Mouse (Mus musculus) embryonic facial prominence, embryonic 11.5 days (tissue): Measurements from ENCODE around the gene Tmem127. TPM values are rescaled to one million over a fixed set of nuclear protein-coding genes. Genes with fewer than 3 reads are reported as not detected.
"Not testable (repeated sequence)": the region's sequence is repeated elsewhere in the genome, so short reads cannot be mapped to it uniquely, and the experiment has no call there.

Experiments
- ATAC-seq: fragments of 200-750 bp; cut with Nextera tagmentation; replicated peaks from 2 replicates; pipeline ENCODE4 v1.8.0; 2017; ENCODE audit warnings: low read depth; ENCODE audit not compliant: insufficient number of reproducible peaks, low FRiP score, low TSS enrichment
- DNase-seq: peaks from one replicate; pipeline ENCODE4 v3.0.0-alpha.2; 2015; ENCODE audit warnings: low spot score
- H3K27ac ChIP-seq: fragments of 300-500 bp; sonication (generic); replicated peaks from 2 replicates; pipeline ENCODE4 v1.5.1; 2014; ENCODE audit warnings: mild to moderate bottlenecking, low read depth, low read length, control low read depth
- H3K27me3 ChIP-seq: fragments of 300-500 bp; sonication (generic); 2 replicates; pipeline ENCODE4 v1.6.1; 2014; ENCODE audit warnings: mild to moderate bottlenecking, low read length, moderate library complexity, mixed read lengths; ENCODE audit not compliant: control insufficient read depth, insufficient read depth
- H3K36me3 ChIP-seq: fragments of 300-500 bp; sonication (generic); replicated peaks from 2 replicates; pipeline ENCODE4 v1.6.1; 2014; ENCODE audit warnings: low read depth, mild to moderate bottlenecking, low read length, moderate library complexity, mixed read lengths; ENCODE audit not compliant: control insufficient read depth, insufficient read depth
- H3K4me1 ChIP-seq: fragments of 300-500 bp; sonication (generic); 2 replicates; pipeline ENCODE4 v1.6.1; 2014; ENCODE audit warnings: low read length, mixed read lengths; ENCODE audit not compliant: control insufficient read depth, insufficient read depth
- H3K4me2 ChIP-seq: fragments of 300-500 bp; sonication (generic); 2 replicates; pipeline ENCODE4 v1.6.1; 2014; ENCODE audit warnings: low read depth, mild to moderate bottlenecking, control low read depth, low read length, moderate library complexity
- H3K4me3 ChIP-seq: fragments of 300-500 bp; sonication (generic); 2 replicates; pipeline ENCODE4 v1.5.1; 2014; ENCODE audit warnings: low read depth, low read length, control low read depth
- H3K9ac ChIP-seq: fragments of 300-500 bp; sonication (generic); replicated peaks from 2 replicates; pipeline ENCODE4 v1.6.1; 2014; ENCODE audit warnings: mild to moderate bottlenecking, control low read depth, low read length
- H3K9me3 ChIP-seq: fragments of 300-500 bp; sonication (generic); replicated peaks from 2 replicates; pipeline ENCODE4 v1.6.1; 2016; ENCODE audit warnings: mild to moderate bottlenecking, low read length, inconsistent platforms, mixed read lengths; ENCODE audit not compliant: control insufficient read depth
- WGBS: fragments of 180-500 bp; shearing (Covaris S2); extraction: QIAGEN DNeasy Blood & Tissue Kit; methylation state at CpG from one replicate; pipeline ENCODE4 v1.1.7; 2014; 5-methylcytosine and 5-hydroxymethylcytosine counted together
- polyA plus RNA-seq: library from polyadenylated mRNA; unstranded; fragments of >200 nt; fragmentation: Nextera tagmentation; extraction: Ambion mirVana; gene quantifications from 2 replicates; pipeline ENCODE4 v1.2.1, GENCODE M21; 2014

The Tmem127 gene
- polyA plus RNA-seq, 1 experiment from 2014 or later: 20.7 TPM

DNA sequence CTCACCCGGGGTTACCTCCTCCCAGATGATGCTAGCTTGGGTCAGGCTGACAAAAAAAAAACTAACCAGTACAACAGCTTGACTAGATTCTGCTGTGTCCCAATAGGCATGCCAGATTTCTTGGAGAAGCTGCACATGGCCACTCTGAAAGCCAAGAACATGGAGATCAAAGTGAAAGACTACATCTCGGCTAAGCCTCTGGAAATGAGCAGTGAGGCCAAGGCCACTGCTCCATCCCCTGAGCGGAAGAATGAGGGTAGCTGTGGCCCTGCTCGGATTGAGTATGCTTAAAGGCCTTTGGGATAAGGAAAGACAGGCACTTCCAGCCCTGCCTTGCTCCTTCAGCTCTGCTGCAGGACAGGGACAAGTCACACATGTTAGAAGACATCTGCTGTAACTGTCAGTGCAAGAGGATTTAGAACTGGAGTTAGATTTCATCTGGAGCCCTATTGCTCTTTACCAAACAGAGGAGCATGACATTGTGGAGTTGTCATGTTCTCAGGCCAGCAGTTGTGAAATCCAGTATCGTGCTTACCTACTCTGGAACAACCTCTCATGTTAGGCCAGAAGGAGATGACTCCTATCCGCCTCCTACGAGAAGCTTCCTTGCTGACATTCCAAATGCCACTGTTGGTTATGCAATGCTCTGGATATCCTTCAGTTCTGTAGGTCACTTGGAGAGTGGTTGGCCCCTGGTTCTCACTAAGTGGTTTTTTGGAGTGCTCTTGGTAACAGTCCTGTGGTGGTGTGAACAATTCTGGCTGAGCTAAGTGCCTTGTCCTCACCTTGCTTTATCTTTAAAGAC, 49.5 kb downstream of the Tmem127 start:
- 94% methylated on average over 7 of the region's 7 CpGs for WGBS
- Histone ChIP-seq H3K36me3 (peaks cover 4% of the 10 kb centered on the region), H3K27ac (no peak overlapping the region), H3K4me3 (no peak overlapping the region), H3K9ac (no peak overlapping the region), H3K4me2 (no peak overlapping the region), H3K27me3 (no peaks in the 10 kb centered on the region), H3K4me1 (no peaks in the 10 kb centered on the region), H3K9me3 (no peaks in the 10 kb centered on the region)
- ATAC-seq: no peak
- no peak for DNase-seq

DNA sequence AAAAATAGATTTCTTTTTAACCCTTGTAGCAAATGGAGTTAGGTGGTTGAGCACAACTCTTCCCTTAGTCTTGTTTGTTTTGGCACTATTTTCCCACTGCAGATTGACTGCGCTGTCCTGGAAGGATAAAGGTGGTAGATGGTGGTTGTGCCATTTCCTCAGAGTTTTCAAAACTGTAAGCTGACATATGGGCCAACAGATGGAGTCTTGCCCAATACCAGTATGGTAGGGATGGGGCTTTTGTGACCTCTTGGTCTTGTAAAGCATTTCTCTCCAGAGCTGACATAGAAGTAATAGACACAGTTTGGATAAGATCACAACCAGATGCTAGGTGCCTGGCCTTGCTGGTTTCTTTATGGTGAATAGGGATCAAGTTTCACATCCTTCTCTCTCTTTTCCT, 50.3 kb downstream of the Tmem127 start:
- DNase-seq (peak; percentile 30), ATAC-seq (no peak)
- H3K9me3 ChIP-seq: no peaks in the 10 kb centered on the region
- H3K4me2 ChIP-seq: no peak overlapping the region
- H3K27ac ChIP-seq: no peak overlapping the region
- WGBS: 91% methylated on average over 1 of the region's 1 CpGs
- no peaks in the 10 kb centered on the region for H3K4me1 ChIP-seq
- H3K4me3 ChIP-seq: no peak overlapping the region
- no peak overlapping the region for H3K9ac ChIP-seq
- no peaks in the 10 kb centered on the region for H3K27me3 ChIP-seq
- peaks cover 3% of the 10 kb centered on the region for H3K36me3 ChIP-seq

DNA sequence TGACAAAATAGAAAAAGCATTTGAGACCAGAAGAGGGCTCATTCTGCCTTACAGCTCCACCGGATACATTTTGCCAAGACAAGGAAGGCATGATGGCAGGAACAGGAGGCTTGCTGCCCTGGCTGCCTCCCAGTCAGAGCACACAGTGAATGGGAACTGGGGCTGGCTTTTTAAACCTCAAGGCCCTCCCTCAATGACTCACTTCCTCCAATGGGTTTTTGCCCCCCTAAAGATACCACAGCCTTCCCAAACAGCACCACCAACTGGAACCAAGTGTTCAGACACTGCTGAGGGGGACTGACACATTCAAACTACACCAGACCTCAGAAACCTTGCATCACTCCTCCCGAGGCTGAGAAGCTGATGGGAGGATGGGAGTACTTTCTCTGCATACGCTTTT, 53.0 kb downstream of the Tmem127 start:
- Histone ChIP-seq H3K4me2 (no peak overlapping the region), H3K4me1 (no peaks in the 10 kb centered on the region), H3K9ac (no peak overlapping the region), H3K4me3 (no peak overlapping the region), H3K36me3 (peaks cover 3% of the 10 kb centered on the region; the same call in 1 of the 2 replicates), H3K9me3 (no peaks in the 10 kb centered on the region), H3K27ac (no peak overlapping the region), H3K27me3 (no peaks in the 10 kb centered on the region)
- 79% methylated on average over 3 of the region's 3 CpGs for WGBS
- no peak for ATAC-seq
- DNase-seq: no peak

GRCm38 (mm10) chr2:127301883-127302282, 54.2 kb downstream of the Tmem127 start:
- DNase-seq (no peak), ATAC-seq (no peak)
- Histone ChIP-seq H3K4me3 (no peak overlapping the region), H3K9me3 (no peaks in the 10 kb centered on the region), H3K27ac (no peak overlapping the region), H3K27me3 (no peaks in the 10 kb centered on the region), H3K4me1 (no peaks in the 10 kb centered on the region), H3K36me3 (peaks cover 3% of the 10 kb centered on the region; the same call in 1 of the 2 replicates), H3K4me2 (no peak overlapping the region), H3K9ac (no peak overlapping the region)
- WGBS: 96% methylated on average over 3 of the region's 3 CpGs

- not testable (repeated sequence) for H3K9ac ChIP-seq, H3K27me3 ChIP-seq, H3K27ac ChIP-seq, ATAC-seq, H3K4me3 ChIP-seq, H3K4me2 ChIP-seq, H3K36me3 ChIP-seq, H3K4me1 ChIP-seq, H3K9me3 ChIP-seq, DNase-seq
- 90% methylated on average over 4 of the region's 4 CpGs for WGBS
These were observed 56.5 kb downstream of the Tmem127 start for GRCm38 (mm10) chr2:127304192-127304591.

- no peak overlapping the region for H3K4me3 ChIP-seq
- no peaks in the 10 kb centered on the region for H3K4me1 ChIP-seq
- H3K36me3 ChIP-seq: no peaks in the 10 kb centered on the region; the same call in 1 of the 2 replicates
- DNase-seq (no peak), ATAC-seq (no peak)
- no peaks in the 10 kb centered on the region for H3K27me3 ChIP-seq
- H3K9ac ChIP-seq: no peak overlapping the region
- 81% methylated on average over 3 of the region's 3 CpGs for WGBS
- H3K9me3 ChIP-seq: no peaks in the 10 kb centered on the region
- H3K27ac ChIP-seq: no peak overlapping the region
- H3K4me2 ChIP-seq: no peak overlapping the region
These were observed 57.0 kb downstream of the Tmem127 start for GRCm38 (mm10) chr2:127304609-127305210.

DNA sequence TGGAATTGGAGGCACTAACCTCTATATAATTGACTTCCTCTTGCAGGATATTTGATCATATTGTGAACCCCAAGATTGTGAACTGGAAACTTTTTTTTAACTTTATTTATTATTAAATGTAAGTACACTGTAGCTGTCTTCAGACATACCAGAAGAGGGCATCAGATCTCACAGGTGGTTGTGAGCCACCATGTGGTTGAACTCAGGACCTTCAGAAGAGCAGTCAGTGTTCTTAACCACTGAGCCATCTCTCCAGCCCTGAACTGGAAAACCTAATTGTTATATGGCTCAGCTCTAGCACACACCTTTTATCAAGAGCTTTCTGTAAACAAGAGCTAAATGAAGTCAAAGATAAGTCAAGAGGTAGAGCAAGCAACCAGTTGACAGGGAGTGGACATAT, 58.4 kb downstream of the Tmem127 start:
- H3K9me3 ChIP-seq: no peaks in the 10 kb centered on the region
- H3K36me3 ChIP-seq: no peaks in the 10 kb centered on the region
- DNase-seq: no peak
- H3K4me3 ChIP-seq: no peak overlapping the region
- H3K27ac ChIP-seq: no peak overlapping the region
- no peak overlapping the region for H3K9ac ChIP-seq
- no peaks in the 10 kb centered on the region for H3K4me1 ChIP-seq
- no peaks in the 10 kb centered on the region for H3K27me3 ChIP-seq
- H3K4me2 ChIP-seq: no peak overlapping the region
- no peak for ATAC-seq

DNA sequence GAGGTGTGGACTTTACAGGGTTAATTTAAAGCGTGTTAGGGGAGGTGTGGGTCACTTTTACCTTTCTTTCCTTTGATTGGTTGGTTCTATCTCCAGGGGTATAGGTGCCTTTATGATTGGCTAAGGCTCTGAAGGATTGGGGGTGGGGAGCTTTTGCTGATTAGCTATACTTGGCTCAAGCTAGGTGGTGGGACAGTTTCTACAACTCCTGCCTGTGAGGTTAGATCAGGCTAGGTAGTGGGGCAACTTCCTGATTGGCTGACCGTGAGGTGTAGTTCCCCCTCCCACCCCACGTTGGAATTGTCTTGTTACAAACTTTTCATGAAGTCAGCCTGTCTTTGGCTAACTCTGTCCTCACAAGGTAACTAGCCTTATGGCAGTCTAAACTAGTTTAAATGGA, 59.5 kb downstream of the Tmem127 start:
- Histone ChIP-seq H3K27ac (no peak overlapping the region), H3K4me2 (no peak overlapping the region), H3K9me3 (no peaks in the 10 kb centered on the region), H3K4me1 (no peaks in the 10 kb centered on the region), H3K27me3 (no peaks in the 10 kb centered on the region), H3K9ac (no peak overlapping the region), H3K36me3 (no peaks in the 10 kb centered on the region), H3K4me3 (no peak overlapping the region)
- WGBS: 42% methylated on average over 3 of the region's 3 CpGs
- no peak for DNase-seq
- ATAC-seq: no peak
